Mouse (Mus musculus) G1E (cell line): ENCODE data around the gene Gpc6. TPM values are rescaled to one million over a fixed set of nuclear protein-coding genes. Genes with fewer than 3 reads are reported as not detected.

Experiments
- ATAC-seq: 2 replicates; pipeline ENCODE4 v1.8.0; 2016; ENCODE audit warnings: mild to moderate bottlenecking; ENCODE audit not compliant: insufficient number of reproducible peaks, poor library complexity, low FRiP score, severe bottlenecking; ENCODE audit errors: extremely low read depth
- DNase-seq: peaks from one replicate; pipeline ENCODE4 v3.0.0; 2012; ENCODE audit warnings: low spot score
- H3K27me3 ChIP-seq: 2 replicates; pipeline ENCODE4 v1.6.1; 2012; ENCODE audit warnings: mild to moderate bottlenecking, low read length, inconsistent platforms; ENCODE audit not compliant: insufficient read depth
- H3K36me3 ChIP-seq: replicated peaks from 2 replicates; pipeline ENCODE3; 2012; ENCODE audit warnings: mild to moderate bottlenecking, inconsistent platforms
- H3K4me1 ChIP-seq: 2 replicates; pipeline ENCODE4 v1.6.1; 2012; ENCODE audit warnings: low read depth, low read length, inconsistent platforms, mixed read lengths; ENCODE audit not compliant: insufficient read depth
- H3K4me3 ChIP-seq: 2 replicates; pipeline ENCODE4 v1.5.1; 2012; ENCODE audit warnings: low read depth, mild to moderate bottlenecking, inconsistent platforms, low read length, moderate library complexity, mixed read lengths
- H3K9me3 ChIP-seq: replicated peaks from 2 replicates; pipeline ENCODE4 v1.6.1; 2012; ENCODE audit warnings: inconsistent platforms
- CTCF ChIP-seq: IDR thresholded peaks from 2 replicates; pipeline ENCODE4 v1.5.1; 2012; ENCODE audit warnings: low read depth, low read length, inconsistent platforms, mixed read lengths
- GATA1 ChIP-seq: IDR thresholded peaks from 2 replicates; pipeline ENCODE4 v1.6.1; 2012; ENCODE audit warnings: borderline replicate concordance, low read length, inconsistent platforms, mixed read lengths
- GATA2 ChIP-seq: IDR thresholded peaks from 2 replicates; pipeline ENCODE4 v1.6.1; 2012; ENCODE audit warnings: low read depth, low read length, inconsistent platforms, borderline replicate concordance
- POLR2AphosphoS5 ChIP-seq: IDR thresholded peaks from 2 replicates; pipeline ENCODE4 v1.6.1; 2012; ENCODE audit warnings: low read depth, low read length, inconsistent platforms; ENCODE audit not compliant: insufficient replicate concordance
- TAL1 ChIP-seq: conservative IDR thresholded peaks from 2 replicates; pipeline ENCODE4 v1.6.1; 2012; ENCODE audit warnings: low read depth, low read length, inconsistent platforms, mixed read lengths
- polyA plus RNA-seq: library from polyadenylated mRNA; stranded (reverse); fragments of >175 nt; gene quantifications from 2 replicates; pipeline ENCODE4 v1.2.3, GENCODE M21; 2012
- total RNA-seq, 2 experiments: library from RNA; stranded (forward) in 1 of 2; stranded (reverse) in 1 of 2; fragments of 200-1000 nt in 1 of 2; fragments of >200 nt in 1 of 2; fragmentation: Nextera tagmentation in 1 of 2; gene quantifications; 2 replicates each; pipeline ENCODE4 v1.2.3; 2014 to 2017

Gpc6 gene
- total and polyA plus RNA-seq, 3 experiments = 0.22 TPM; not detected in 2

- no peak overlapping the region for H3K4me3 ChIP-seq
- no peaks in the 10 kb centered on the region for H3K4me1 ChIP-seq
- no peaks in the 10 kb centered on the region for H3K36me3 ChIP-seq
- peaks cover 48% of the 10 kb centered on the region for H3K9me3 ChIP-seq
- TF ChIP-seq GATA1 (no peak), POLR2AphosphoS5 (no peak)
- ATAC-seq (no peak), DNase-seq (no peak)
- H3K27me3 ChIP-seq = no peaks in the 10 kb centered on the region
These were observed 901.4 kb downstream of the Gpc6 start for GRCm38 (mm10) chr14:117826294-117827046.

- Histone ChIP-seq H3K4me3 (no peak overlapping the region), H3K4me1 (no peaks in the 10 kb centered on the region), H3K36me3 (no peaks in the 10 kb centered on the region), H3K27me3 (no peaks in the 10 kb centered on the region), H3K9me3 (peaks cover 58% of the 10 kb centered on the region)
- TF ChIP-seq GATA1 (no peak), GATA2 (no peak), CTCF (no peak), POLR2AphosphoS5 (no peak), TAL1 (no peak)
- ATAC-seq (no peak), DNase-seq (no peak)
These were observed 906.2 kb downstream of the Gpc6 start for GRCm38 (mm10) chr14:117831267-117831666.

GRCm38 (mm10) chr14:117831731-117832130 is 906.6 kb downstream of the Gpc6 start:
- peaks cover 60% of the 10 kb centered on the region for H3K9me3 ChIP-seq

GRCm38 (mm10) chr14:117835506-117835905 is 910.4 kb downstream of the Gpc6 start:
- TF ChIP-seq GATA1 = no peak
- TF ChIP-seq GATA2 = no peak
- TF ChIP-seq CTCF = no peak
- TF ChIP-seq POLR2AphosphoS5 = no peak
- TF ChIP-seq TAL1 = no peak
- DNase-seq (no peak), ATAC-seq (no peak)
- peaks cover 60% of the 10 kb centered on the region for H3K9me3 ChIP-seq
- H3K4me3 ChIP-seq = no peak overlapping the region
- H3K36me3 ChIP-seq = no peaks in the 10 kb centered on the region
- no peaks in the 10 kb centered on the region for H3K4me1 ChIP-seq
- H3K27me3 ChIP-seq = no peaks in the 10 kb centered on the region

More at GRCm38 (mm10) chr14:117831731-117832130, 906.6 kb downstream of the Gpc6 start:
- ATAC-seq = no peak
- Histone ChIP-seq H3K4me3 (no peak overlapping the region), H3K4me1 (no peaks in the 10 kb centered on the region), H3K27me3 (no peaks in the 10 kb centered on the region), H3K36me3 (no peaks in the 10 kb centered on the region)
- no peak for TF ChIP-seq GATA2
- no peak for TF ChIP-seq TAL1
- no peak for TF ChIP-seq POLR2AphosphoS5
- TF ChIP-seq GATA1 = no peak
- no peak for TF ChIP-seq CTCF
- no peak for DNase-seq

GRCm38 (mm10) chr14:117837021-117837420 is 911.9 kb downstream of the Gpc6 start:
- DNase-seq = no peak
- Histone ChIP-seq H3K4me1 (no peaks in the 10 kb centered on the region), H3K9me3 (peaks cover 56% of the 10 kb centered on the region), H3K36me3 (no peaks in the 10 kb centered on the region), H3K27me3 (no peaks in the 10 kb centered on the region), H3K4me3 (no peak overlapping the region)
- TF ChIP-seq TAL1 (no peak), GATA2 (no peak), CTCF (no peak), GATA1 (no peak), POLR2AphosphoS5 (no peak)
- ATAC-seq = no peak

GRCm38 (mm10) chr14:117837715-117838114 is 912.6 kb downstream of the Gpc6 start:
- no peak for ATAC-seq

More at GRCm38 (mm10) chr14:117837715-117838114, 912.6 kb downstream of the Gpc6 start:
- H3K4me3 ChIP-seq = no peak overlapping the region
- peaks cover 54% of the 10 kb centered on the region for H3K9me3 ChIP-seq
- no peaks in the 10 kb centered on the region for H3K27me3 ChIP-seq
- no peaks in the 10 kb centered on the region for H3K36me3 ChIP-seq
- DNase-seq = no peak
- no peak for TF ChIP-seq TAL1
- no peak for TF ChIP-seq GATA1
- TF ChIP-seq GATA2 = no peak
- no peak for TF ChIP-seq POLR2AphosphoS5
- no peak for TF ChIP-seq CTCF
- H3K4me1 ChIP-seq = no peaks in the 10 kb centered on the region
